Comparison of ENCODE assay signal across 8 mouse cellular contexts in genomic region chrX:23565581-23565980, GRCm38 (mm10).
DNase-seq lines count a peak whose midpoint lies in the region; ATAC-seq lines count a peak whose summit lies in the region.

No protein-coding gene starts in this region.

- DNase-seq in adrenal gland, postnatal 10 days = peak; percentile 24
- no peak for DNase-seq in adrenal gland, adult 8-10 months
- peak; percentile 12 for DNase-seq in kidney, postnatal 10 days
- DNase-seq in kidney, adult 11 months = no peak
- peak; percentile 20 for DNase-seq in urinary bladder, postnatal 25 days (ENCODE audit: low spot score)
- no peak for DNase-seq in urinary bladder, adult 18-20 months (ENCODE audit: low spot score in 2 of 2)
- DNase-seq in urinary bladder, postnatal 4 days (ENCODE audit: low spot score in 2 of 2) = no peak

- peak; percentile 54; the same call in 1 of the 2 replicates for ATAC-seq in megakaryocyte, adult 5-6 weeks (ENCODE audit: poor library complexity, severe bottlenecking)

Comparison
In these comparisons a context has a peak if more than half of its experiments do, and no peak if none do; other contexts are left out.
1. DNase-seq: peak in adrenal gland, postnatal 10 days (single experiment), kidney, postnatal 10 days (single experiment) and urinary bladder, postnatal 25 days (single experiment); none in adrenal gland, adult 8-10 months (single experiment), kidney, adult 11 months (single experiment), urinary bladder, adult 18-20 months (0 of 2) and urinary bladder, postnatal 4 days (0 of 2).